8 mouse cellular contexts compared by ENCODE assay signal in the genomic region with DNA sequence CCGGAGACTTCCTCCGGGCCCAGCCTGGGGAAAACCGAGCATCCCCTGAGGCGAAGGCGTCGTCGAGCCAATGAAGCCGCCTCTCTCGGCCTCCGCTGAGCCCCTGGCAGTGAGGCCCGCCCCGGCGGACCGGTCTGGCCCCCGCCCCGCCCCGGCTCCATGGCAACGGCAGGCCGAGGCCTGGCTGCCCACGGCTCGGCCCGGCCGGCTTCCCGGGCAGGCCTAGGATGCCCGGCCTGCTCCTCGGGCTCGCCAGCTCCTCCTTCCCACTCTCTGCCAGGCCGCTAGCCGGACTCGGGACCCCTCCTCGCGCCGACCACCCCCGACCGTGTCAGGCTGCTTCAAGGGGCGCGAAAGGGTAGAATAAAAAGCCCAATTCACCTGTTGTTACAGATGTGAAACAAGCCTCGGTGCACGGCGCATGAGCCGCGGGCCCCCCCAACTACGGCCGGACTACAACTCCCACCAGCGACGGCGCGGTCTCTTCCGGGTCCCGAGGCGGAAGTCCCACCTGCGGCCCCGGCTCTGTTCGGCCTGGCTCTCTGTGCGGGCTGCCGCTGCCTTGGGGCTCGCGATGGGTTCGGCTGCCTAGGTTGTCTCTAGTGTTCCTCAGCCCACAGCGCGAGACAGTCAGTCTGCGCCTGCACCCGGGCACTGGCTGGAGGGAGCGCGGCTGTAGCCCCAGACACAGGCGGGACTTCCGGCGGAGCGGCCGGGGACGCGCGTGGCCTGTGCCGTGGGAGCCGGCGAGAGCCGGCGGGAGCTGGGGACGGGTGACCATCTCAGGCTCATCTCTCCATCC. TPM values are rescaled to one million over a fixed set of nuclear protein-coding genes. Genes with fewer than 3 reads are reported as not detected.
A peak's percentile ranks its signal among the peaks of the same experiment; 100 is the strongest.
DNase-seq lines count a peak whose midpoint lies in the region; ATAC-seq lines count a peak whose summit lies in the region.

Gene Smarcc1, plus strand, starts transcription at position 732 of the 802 bp plus-strand sequence.

- H3K4me1 ChIP-seq in hindbrain, embryonic 15.5 days (replicated peaks) = peaks cover 24% of the 10 kb centered on the region

- peak; percentile 98 for ATAC-seq in hindbrain, embryonic 15.5 days (ENCODE audit: low FRiP score, low read depth)

- under 1% methylated on average over 78 of the region's 79 CpGs for WGBS in hindbrain, embryonic 15.5 days

- H3K27ac ChIP-seq in hindbrain, embryonic 15.5 days (replicated peaks) = peak within 1 kb of the TSS; percentile 96

- peaks cover 26% of the 10 kb centered on the region for H3K36me3 ChIP-seq in hindbrain, embryonic 15.5 days

- no peaks in the 10 kb centered on the region for H3K27me3 ChIP-seq in hindbrain, embryonic 15.5 days

- H3K4me2 ChIP-seq in hindbrain, embryonic 15.5 days = peak within 1 kb of the TSS; percentile 68

- no peaks in the 10 kb centered on the region for H3K9me3 ChIP-seq in hindbrain, embryonic 15.5 days

- peak; percentile 83 for DNase-seq in T-cell, adult 2 months (ENCODE audit: low spot score)
- DNase-seq in cerebellum, postnatal 36 days = peak; percentile 86 to 87
- DNase-seq in frontal cortex, postnatal 36 days (ENCODE audit: low spot score in 2 of 2) = peak; percentile 92 to 93
- peak; percentile 81 for DNase-seq in left cerebral cortex, adult 11 months (ENCODE audit: low spot score)
- DNase-seq in lung, postnatal 4 days = peak; percentile 90 to 93
- DNase-seq in retina, postnatal 7 days (ENCODE audit: low read depth, low spot score) = peak; percentile 77
- peak; percentile 91 for DNase-seq in urinary bladder, adult 2 months (ENCODE audit: low spot score)

- H3K9ac ChIP-seq in hindbrain, embryonic 15.5 days = peak within 1 kb of the TSS; percentile 82

- peak within 1 kb of the TSS; percentile 91 for H3K4me3 ChIP-seq in hindbrain, embryonic 15.5 days

RNA-seq across cellular contexts. Expression of gene Smarcc1, which starts in this region (rescaled TPM):
- polyA plus RNA-seq in hindbrain, embryonic 15.5 days (2015; fragmentation: Nextera tagmentation; extraction: Ambion mirVana) = 92.4 and 95.1 TPM in 2 replicates
- polyA plus RNA-seq in urinary bladder, adult 2 months (2012; rRNA removed) = 18.4 and 27.3 TPM in 2 replicates

Comparison
In these comparisons a context has a peak if more than half of its experiments do, and no peak if none do; other contexts are left out.
1. Peak in every context shown above with its lines: DNase-seq, ATAC-seq, H3K4me3 ChIP-seq and H3K27ac ChIP-seq.